Mouse (Mus musculus) central nervous system, embryonic 14 days (tissue): ENCODE measurements around the gene Ttc39b. TPM values are rescaled to one million over a fixed set of nuclear protein-coding genes. Genes with fewer than 3 reads are reported as not detected.

ENCODE experiments used
- polyA plus RNA-seq: library from polyadenylated mRNA; depleted of rRNA; stranded (reverse); fragments of >200 nt; gene quantifications from 2 replicates; pipeline ENCODE4 v1.2.3, GENCODE M21; 2012; rRNA removed

Ttc39b gene
- polyA plus RNA-seq, result 6.7 and 11.1 TPM in 2 replicates

DNA sequence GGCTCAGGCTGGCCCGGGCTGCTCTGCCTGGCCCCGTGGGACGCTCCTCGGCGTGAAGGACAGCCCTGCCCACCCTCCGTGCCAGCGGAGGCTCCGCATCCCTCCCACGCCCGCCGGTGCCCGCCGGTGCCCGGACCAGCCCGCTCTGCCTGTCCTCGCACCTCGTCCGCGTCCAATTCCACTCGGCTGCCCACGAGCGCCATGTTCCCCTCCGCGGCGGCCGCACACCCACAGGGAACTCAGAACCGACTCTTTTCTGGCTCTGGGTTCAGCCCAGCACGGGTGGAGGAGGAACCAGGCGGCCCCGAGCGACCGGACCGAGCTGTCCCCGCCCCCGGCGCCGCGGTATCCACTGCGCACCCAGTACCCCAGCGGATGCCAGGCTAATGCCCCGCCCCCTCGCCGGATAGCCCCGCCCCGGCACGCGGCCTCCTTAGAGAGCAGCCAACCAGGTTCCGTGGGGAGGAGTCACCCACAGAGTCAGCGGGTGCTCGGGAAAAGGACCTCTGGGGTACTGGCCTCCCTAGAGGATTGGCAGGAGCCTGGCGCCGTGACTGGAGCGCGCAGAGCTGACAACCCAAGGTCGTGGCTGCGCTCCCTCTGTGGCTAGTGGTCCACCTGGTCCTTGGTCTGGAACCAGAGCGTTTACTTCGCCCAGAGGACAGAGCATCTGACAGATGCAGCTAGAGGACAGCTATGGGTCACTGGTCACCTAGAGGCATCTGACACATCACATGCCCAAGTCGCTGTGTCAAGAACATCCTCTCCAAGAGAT lies at the start of gene Ttc39b:
Ttc39b (minus strand) TSS at position 346 of the 775 bp plus-strand sequence.

Other genes starting within 250 kb of the Ttc39b start
- gene Snapc3, start 93.5 kb upstream of the Ttc39b start, polyA plus RNA-seq, result 66.1 and 78.0 TPM in 2 replicates
- 304 and 352 TPM in 2 replicates for gene Psip1, start 162.2 kb upstream of the Ttc39b start, polyA plus RNA-seq
- gene Ccdc171, start 201.3 kb upstream of the Ttc39b start, polyA plus RNA-seq, result 6.5 and 7.0 TPM in 2 replicates